Mouse (Mus musculus) left cerebral cortex, postnatal 10 days (tissue): ENCODE results near the gene Iqck. TPM values are rescaled to one million over a fixed set of nuclear protein-coding genes. Genes with fewer than 3 reads are reported as not detected.
A peak's percentile ranks its signal among the peaks of the same experiment; 100 is the strongest.

Experiments used
- DNase-seq, 2 experiments: peaks; one replicate each; pipeline ENCODE4 v3.0.0; 2021 to 2022; ENCODE audit warnings: low spot score in 2 of 2, mixed read lengths in 1 of 2; ENCODE audit errors: extremely low spot score in 1 of 2
- intact Hi-C: fragments of 180-260 bp; cut with DNase I; formaldehyde crosslinking; loops from one replicate; pipeline ENCODE4 v1.15.1; 2025
- total RNA-seq, 2 experiments: library from RNA; stranded (reverse); gene quantifications; 2 replicates each; pipeline ENCODE4 v1.2.3; 2021

Gene Iqck
- 1 to 10 TPM; 2.8 to 3.1 TPM for total RNA-seq

- intact Hi-C loops = loop anchor here (5.0 kb wide), 1 partner anchor 137 kb away; no protein-coding TSS in a partner anchor
Observed at GRCm38 (mm10) chr7:118855171-118855876, at the start of gene Iqck. Gene Iqck, plus strand, starts transcription at chr7:118855752.

GRCm38 (mm10) chr7:118806631-118807411 is 48.7 kb upstream of the Iqck start:
- intact Hi-C loops = no loop called here

More at GRCm38 (mm10) chr7:118855171-118855876, at the start of gene Iqck:
- peak; percentile 90 to 96 for DNase-seq

GRCm38 (mm10) chr7:118807899-118808298 is 47.7 kb upstream of the Iqck start:
- intact Hi-C loops = no loop called here
- peak in 1 of 2 experiments; percentile 65 for DNase-seq

More at GRCm38 (mm10) chr7:118806631-118807411, 48.7 kb upstream of the Iqck start:
- DNase-seq = no peak

- no peak for DNase-seq
- intact Hi-C loops = no loop called here
Observed at GRCm38 (mm10) chr7:118811407-118812106, 44.0 kb upstream of the Iqck start.

GRCm38 (mm10) chr7:118813592-118813991 is 42.0 kb upstream of the Iqck start:
- intact Hi-C loops = no loop called here
- no peak for DNase-seq

- no peak for DNase-seq
- intact Hi-C loops = no loop called here
Observed at GRCm38 (mm10) chr7:118816275-118816674, 39.3 kb upstream of the Iqck start.

- intact Hi-C loops = no loop called here
- no peak for DNase-seq
Observed at GRCm38 (mm10) chr7:118817741-118818140, 37.8 kb upstream of the Iqck start.

GRCm38 (mm10) chr7:118819666-118820065 is 35.9 kb upstream of the Iqck start:
- intact Hi-C loops = no loop called here
- no peak for DNase-seq

- no peak for DNase-seq
- intact Hi-C loops = no loop called here
Observed at GRCm38 (mm10) chr7:118821356-118821755, 34.2 kb upstream of the Iqck start.

- DNase-seq = no peak
- intact Hi-C loops = no loop called here
Observed at GRCm38 (mm10) chr7:118821887-118822556, 33.5 kb upstream of the Iqck start.

GRCm38 (mm10) chr7:118824451-118824850 is 31.1 kb upstream of the Iqck start:
- DNase-seq = no peak
- intact Hi-C loops = no loop called here

GRCm38 (mm10) chr7:118827975-118828416 is 27.6 kb upstream of the Iqck start:
- peak in 1 of 2 experiments; percentile 55 for DNase-seq
- intact Hi-C loops = no loop called here

GRCm38 (mm10) chr7:118837901-118838300 is 17.7 kb upstream of the Iqck start:
- no peak for DNase-seq
- intact Hi-C loops = no loop called here

- intact Hi-C loops = no loop called here
- DNase-seq = peak in 1 of 2 experiments; percentile 46
Observed at GRCm38 (mm10) chr7:118841030-118841745, 14.4 kb upstream of the Iqck start.

GRCm38 (mm10) chr7:118841796-118842195 is 13.8 kb upstream of the Iqck start:
- intact Hi-C loops = no loop called here
- no peak for DNase-seq

- intact Hi-C loops = no loop called here
- DNase-seq = no peak
Observed at GRCm38 (mm10) chr7:118842938-118843337, 12.6 kb upstream of the Iqck start.

- DNase-seq = no peak
- intact Hi-C loops = no loop called here
Observed at GRCm38 (mm10) chr7:118845141-118845540, 10.4 kb upstream of the Iqck start.

- intact Hi-C loops = no loop called here
- DNase-seq = no peak
Observed at GRCm38 (mm10) chr7:118846329-118846728, 9.2 kb upstream of the Iqck start.
